Mouse (Mus musculus): ENCODE results near the gene Fis1. TPM values are rescaled to one million over a fixed set of nuclear protein-coding genes. Genes with fewer than 3 reads are reported as not detected.
A peak's percentile ranks its signal among the peaks of the same experiment; 100 is the strongest.

Fis1 gene
- polyA plus RNA-seq, 1 experiment from 2014 or later, result 251 TPM

GRCm38 (mm10) chr5:136987138-136987933, 34.3 kb downstream of the Fis1 start:
- H3K36me3 ChIP-seq (ENCODE audit: control insufficient read depth, insufficient read depth, low read length), result peaks cover 24% of the 10 kb centered on the region
- peak overlapping the region; percentile 85 for H3K9ac ChIP-seq (ENCODE audit: low read depth, low read length)
- no peaks in the 10 kb centered on the region for H3K9me3 ChIP-seq (ENCODE audit: control insufficient read depth, low read length)
- ATAC-seq (replicated peaks; ENCODE audit: low FRiP score) (peak; percentile 59), DNase-seq (ENCODE audit: low spot score) (peak; percentile 81)
- no peaks in the 10 kb centered on the region for H3K27me3 ChIP-seq (replicated peaks; ENCODE audit: control insufficient read depth, insufficient read depth, low read length)
- H3K27ac ChIP-seq (ENCODE audit: low read depth, low read length), result peak overlapping the region; percentile 85
- WGBS, result under 1% methylated on average over 67 of the region's 67 CpGs
- peak overlapping the region; percentile 86 for H3K4me2 ChIP-seq
- H3K4me1 ChIP-seq (replicated peaks; ENCODE audit: control insufficient read depth, insufficient read depth, low read length), result peaks cover 6% of the 10 kb centered on the region; the same call in 1 of the 2 replicates
- peak overlapping the region; percentile 77 for H3K4me3 ChIP-seq (ENCODE audit: low read depth, low read length)

- peak within 1 kb of the TSS; percentile 85 for H3K9ac ChIP-seq (ENCODE audit: low read depth, low read length)
- no peaks in the 10 kb centered on the region for H3K9me3 ChIP-seq (ENCODE audit: control insufficient read depth, low read length)
- DNase-seq (ENCODE audit: low spot score) (no peak), ATAC-seq (replicated peaks; ENCODE audit: low FRiP score) (peak; percentile 1; the same call in 1 of the 2 replicates)
- peaks cover 6% of the 10 kb centered on the region; the same call in 1 of the 2 replicates for H3K4me1 ChIP-seq (replicated peaks; ENCODE audit: control insufficient read depth, insufficient read depth, low read length)
- 9% methylated on average over 12 of the region's 12 CpGs for WGBS
- peak within 1 kb of the TSS; percentile 86 for H3K4me2 ChIP-seq
- H3K27ac ChIP-seq (ENCODE audit: low read depth, low read length), result peak within 1 kb of the TSS; percentile 85
- H3K36me3 ChIP-seq (ENCODE audit: control insufficient read depth, insufficient read depth, low read length), result peaks cover 24% of the 10 kb centered on the region
- no peaks in the 10 kb centered on the region for H3K27me3 ChIP-seq (replicated peaks; ENCODE audit: control insufficient read depth, insufficient read depth, low read length)
- H3K4me3 ChIP-seq (ENCODE audit: low read depth, low read length), result peak within 1 kb of the TSS; percentile 77
Observed at GRCm38 (mm10) chr5:136987934-136988271, 34.8 kb downstream of the Fis1 start, which contains the start of gene Znhit1. Gene Znhit1, minus strand, starts transcription at chr5:136988021.

GRCm38 (mm10) chr5:136988420-136988819, 35.3 kb downstream of the Fis1 start:
- peak overlapping the region; percentile 86 for H3K4me2 ChIP-seq
- H3K36me3 ChIP-seq (ENCODE audit: control insufficient read depth, insufficient read depth, low read length), result peaks cover 27% of the 10 kb centered on the region
- H3K27me3 ChIP-seq (replicated peaks; ENCODE audit: control insufficient read depth, insufficient read depth, low read length), result no peaks in the 10 kb centered on the region
- WGBS, result 71% methylated on average over 7 of the region's 7 CpGs
- DNase-seq (ENCODE audit: low spot score) (no peak), ATAC-seq (replicated peaks; ENCODE audit: low FRiP score) (no peak)
- peaks cover 6% of the 10 kb centered on the region; the same call in 1 of the 2 replicates for H3K4me1 ChIP-seq (replicated peaks; ENCODE audit: control insufficient read depth, insufficient read depth, low read length)
- H3K9ac ChIP-seq (ENCODE audit: low read depth, low read length), result peak overlapping the region; percentile 85
- H3K27ac ChIP-seq (ENCODE audit: low read depth, low read length), result no peak overlapping the region
- H3K9me3 ChIP-seq (ENCODE audit: control insufficient read depth, low read length), result no peaks in the 10 kb centered on the region
- H3K4me3 ChIP-seq (ENCODE audit: low read depth, low read length), result peak overlapping the region; percentile 77

GRCm38 (mm10) chr5:136989801-136990200, 36.7 kb downstream of the Fis1 start:
- H3K9ac ChIP-seq (ENCODE audit: low read depth, low read length), result no peak overlapping the region
- H3K4me3 ChIP-seq (ENCODE audit: low read depth, low read length), result no peak overlapping the region
- ATAC-seq (replicated peaks; ENCODE audit: low FRiP score) (no peak), DNase-seq (ENCODE audit: low spot score) (no peak)
- no peak overlapping the region for H3K4me2 ChIP-seq
- H3K27me3 ChIP-seq (replicated peaks; ENCODE audit: control insufficient read depth, insufficient read depth, low read length), result no peaks in the 10 kb centered on the region
- H3K9me3 ChIP-seq (ENCODE audit: control insufficient read depth, low read length), result no peaks in the 10 kb centered on the region
- no peak overlapping the region for H3K27ac ChIP-seq (ENCODE audit: low read depth, low read length)
- H3K4me1 ChIP-seq (replicated peaks; ENCODE audit: control insufficient read depth, insufficient read depth, low read length), result peaks cover 6% of the 10 kb centered on the region; the same call in 1 of the 2 replicates
- WGBS, result 88% methylated on average over 6 of the region's 6 CpGs
- peaks cover 37% of the 10 kb centered on the region for H3K36me3 ChIP-seq (ENCODE audit: control insufficient read depth, insufficient read depth, low read length)

- H3K27me3 ChIP-seq (replicated peaks; ENCODE audit: control insufficient read depth, insufficient read depth, low read length), result no peaks in the 10 kb centered on the region
- H3K4me3 ChIP-seq (ENCODE audit: low read depth, low read length), result no peak overlapping the region
- H3K9ac ChIP-seq (ENCODE audit: low read depth, low read length), result peak overlapping the region; percentile 34; the same call in 1 of the 2 replicates
- no peaks in the 10 kb centered on the region for H3K9me3 ChIP-seq (ENCODE audit: control insufficient read depth, low read length)
- H3K4me1 ChIP-seq (replicated peaks; ENCODE audit: control insufficient read depth, insufficient read depth, low read length), result peaks cover 15% of the 10 kb centered on the region
- peak overlapping the region; percentile 10; the same call in 1 of the 2 replicates for H3K27ac ChIP-seq (ENCODE audit: low read depth, low read length)
- H3K4me2 ChIP-seq, result peak overlapping the region; percentile 50
- WGBS, result 63% methylated on average over 4 of the region's 5 CpGs
- ATAC-seq (replicated peaks; ENCODE audit: low FRiP score) (peak; percentile 63), DNase-seq (ENCODE audit: low spot score) (peak; percentile 49)
- peaks cover 7% of the 10 kb centered on the region for H3K36me3 ChIP-seq (ENCODE audit: control insufficient read depth, insufficient read depth, low read length)
Observed at GRCm38 (mm10) chr5:136999449-136999848, 46.4 kb downstream of the Fis1 start.

GRCm38 (mm10) chr5:137000612-137001011, 47.5 kb downstream of the Fis1 start:
- H3K27me3 ChIP-seq (replicated peaks; ENCODE audit: control insufficient read depth, insufficient read depth, low read length), result no peaks in the 10 kb centered on the region
- peaks cover 15% of the 10 kb centered on the region for H3K4me1 ChIP-seq (replicated peaks; ENCODE audit: control insufficient read depth, insufficient read depth, low read length)
- no peak overlapping the region for H3K4me3 ChIP-seq (ENCODE audit: low read depth, low read length)
- H3K9me3 ChIP-seq (ENCODE audit: control insufficient read depth, low read length), result no peaks in the 10 kb centered on the region
- H3K27ac ChIP-seq (ENCODE audit: low read depth, low read length), result no peak overlapping the region
- peak overlapping the region; percentile 18; the same call in 1 of the 2 replicates for H3K4me2 ChIP-seq
- H3K36me3 ChIP-seq (ENCODE audit: control insufficient read depth, insufficient read depth, low read length), result no peaks in the 10 kb centered on the region
- 79% methylated on average over 2 of the region's 2 CpGs for WGBS
- DNase-seq (ENCODE audit: low spot score) (peak; percentile 46), ATAC-seq (replicated peaks; ENCODE audit: low FRiP score) (no peak)
- no peak overlapping the region for H3K9ac ChIP-seq (ENCODE audit: low read depth, low read length)

- 42% methylated on average over 8 of the region's 8 CpGs for WGBS
- H3K9ac ChIP-seq (ENCODE audit: low read depth, low read length), result no peak overlapping the region
- no peaks in the 10 kb centered on the region for H3K36me3 ChIP-seq (ENCODE audit: control insufficient read depth, insufficient read depth, low read length)
- ATAC-seq (replicated peaks; ENCODE audit: low FRiP score) (no peak), DNase-seq (ENCODE audit: low spot score) (no peak)
- no peak overlapping the region for H3K4me2 ChIP-seq
- no peaks in the 10 kb centered on the region for H3K9me3 ChIP-seq (ENCODE audit: control insufficient read depth, low read length)
- H3K27ac ChIP-seq (ENCODE audit: low read depth, low read length), result no peak overlapping the region
- 0 out of 2 replicates have a peak, but pooled peaks cover 2% of the 10 kb centered on the region for H3K27me3 ChIP-seq (replicated peaks; ENCODE audit: control insufficient read depth, insufficient read depth, low read length)
- no peak overlapping the region for H3K4me3 ChIP-seq (ENCODE audit: low read depth, low read length)
- H3K4me1 ChIP-seq (replicated peaks; ENCODE audit: control insufficient read depth, insufficient read depth, low read length), result no peaks in the 10 kb centered on the region
Observed at GRCm38 (mm10) chr5:137007276-137007675, 54.2 kb downstream of the Fis1 start.

- Histone ChIP-seq H3K9ac (ENCODE audit: low read depth, low read length) (no peak overlapping the region), H3K4me2 (no peak overlapping the region), H3K27ac (ENCODE audit: low read depth, low read length) (no peak overlapping the region), H3K36me3 (ENCODE audit: control insufficient read depth, insufficient read depth, low read length) (no peaks in the 10 kb centered on the region), H3K4me1 (replicated peaks; ENCODE audit: control insufficient read depth, insufficient read depth, low read length) (no peaks in the 10 kb centered on the region), H3K9me3 (ENCODE audit: control insufficient read depth, low read length) (no peaks in the 10 kb centered on the region), H3K4me3 (ENCODE audit: low read depth, low read length) (no peak overlapping the region), H3K27me3 (replicated peaks; ENCODE audit: control insufficient read depth, insufficient read depth, low read length) (0 out of 2 replicates have a peak, but pooled peaks cover 2% of the 10 kb centered on the region)
- WGBS, result 24% methylated on average over 3 of the region's 3 CpGs
- ATAC-seq (replicated peaks; ENCODE audit: low FRiP score) (no peak), DNase-seq (ENCODE audit: low spot score) (no peak)
Observed at GRCm38 (mm10) chr5:137009988-137010387, 56.9 kb downstream of the Fis1 start.
